Comparison of ENCODE assay signal across 18 mouse cellular contexts in the genomic region with DNA sequence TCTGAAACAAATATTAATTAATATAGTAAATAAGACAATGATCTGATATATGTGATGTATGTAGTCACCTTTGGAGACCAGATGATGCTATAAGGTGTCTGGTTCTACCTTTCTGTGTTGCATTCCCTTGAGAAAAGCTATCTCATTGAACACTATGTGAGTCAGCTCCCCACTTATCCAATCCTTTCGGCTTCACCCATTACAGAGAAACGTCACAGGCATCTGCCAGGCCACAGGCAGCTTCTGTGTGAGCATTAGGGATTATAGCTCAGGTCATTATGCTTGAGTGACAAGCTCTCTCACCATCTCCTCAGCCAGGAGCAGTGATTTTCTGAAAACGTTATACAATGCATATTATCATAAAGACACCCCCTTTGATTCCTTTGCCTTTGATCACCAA.
DNase-seq lines count a peak whose midpoint lies in the region; ATAC-seq and TF ChIP-seq lines count a peak whose summit lies in the region.
"Had no signal": no experiment of that assay in that cellular context is flagged by ENCODE, and none has a peak within 500 bp of the region (broad histone marks: within the 10 kb centered on the region; RNA-seq: fewer than 3 reads in every experiment).

No protein-coding gene starts in this region.

- ATAC-seq in midbrain, embryonic 12.5 days (ENCODE audit: low FRiP score, low read depth): peak; percentile 47
- no peak for ATAC-seq in midbrain, postnatal 0 days (ENCODE audit: low FRiP score)
- peak; percentile 34; the same call in 1 of the 2 replicates for ATAC-seq in midbrain, embryonic 14.5 days (ENCODE audit: low FRiP score, low TSS enrichment)
- ATAC-seq: forebrain, embryonic 13.5 days; forebrain, embryonic 15.5 days; forebrain, postnatal 0 days had no signal

- H3K4me3 ChIP-seq in midbrain, embryonic 12.5 days: no peak overlapping the region
- H3K4me3 ChIP-seq in midbrain, postnatal 0 days (ENCODE audit: low read depth, low read length): no peak overlapping the region
- no peak overlapping the region for H3K4me3 ChIP-seq in midbrain, embryonic 14.5 days (replicated peaks; ENCODE audit: low read depth, low read length)
- H3K4me3 ChIP-seq: embryonic facial prominence, embryonic 10.5 days; embryonic facial prominence, embryonic 12.5 days; forebrain, embryonic 13.5 days; forebrain, embryonic 15.5 days had no signal

- DNase-seq in midbrain, postnatal 0 days (ENCODE audit: low spot score): no peak
- DNase-seq in brain, embryonic 14.5 days (ENCODE audit: low read depth): peak; percentile 34
- peak; percentile 25 for DNase-seq in midbrain, embryonic 14.5 days
- DNase-seq in adrenal gland, adult 18-20 months (ENCODE audit: low spot score in 2 of 2): no peak
- no peak for DNase-seq in kidney, adult 18-20 months
- DNase-seq: adrenal gland, adult 8-10 months; adrenal gland, postnatal 25 days; cerebellum, adult 11-12 months; cerebellum, adult 2 months; cerebellum, adult 9-10 months; cerebellum, postnatal 10 days; cerebellum, postnatal 25 days; forebrain, postnatal 0 days had no signal

- TF ChIP-seq POLR2A in brain, embryonic 14.5 days (IDR thresholded peaks at IDR 0.05; ENCODE audit: borderline replicate concordance, extremely low read depth, insufficient read depth, insufficient read length, poor library complexity, severe bottlenecking): no peak

- no peaks in the 10 kb centered on the region for H3K27me3 ChIP-seq in midbrain, embryonic 12.5 days
- H3K27me3 ChIP-seq in midbrain, postnatal 0 days (ENCODE audit: insufficient read depth, low read length): no peaks in the 10 kb centered on the region
- no peaks in the 10 kb centered on the region for H3K27me3 ChIP-seq in midbrain, embryonic 14.5 days (ENCODE audit: control insufficient read depth, insufficient read depth, low read length)
- H3K27me3 ChIP-seq: embryonic facial prominence, embryonic 12.5 days; forebrain, embryonic 13.5 days; forebrain, embryonic 15.5 days had no signal

- H3K4me1 ChIP-seq in midbrain, embryonic 12.5 days: no peaks in the 10 kb centered on the region
- H3K4me1 ChIP-seq in midbrain, postnatal 0 days (ENCODE audit: insufficient read depth, low read length): no peaks in the 10 kb centered on the region
- H3K4me1 ChIP-seq in midbrain, embryonic 14.5 days (ENCODE audit: control insufficient read depth, insufficient read depth, low read length): no peaks in the 10 kb centered on the region
- H3K4me1 ChIP-seq: embryonic facial prominence, embryonic 10.5 days; embryonic facial prominence, embryonic 12.5 days; forebrain, embryonic 13.5 days; forebrain, embryonic 15.5 days had no signal

- H3K4me2 ChIP-seq in midbrain, embryonic 12.5 days (replicated peaks): no peak overlapping the region
- H3K4me2 ChIP-seq in midbrain, postnatal 0 days (ENCODE audit: low read depth, low read length, poor library complexity, severe bottlenecking): no peak overlapping the region
- H3K4me2 ChIP-seq in midbrain, embryonic 14.5 days (ENCODE audit: low read length): no peak overlapping the region
- H3K4me2 ChIP-seq: embryonic facial prominence, embryonic 12.5 days; forebrain, embryonic 13.5 days; forebrain, embryonic 15.5 days had no signal

- H3K27ac ChIP-seq in midbrain, embryonic 12.5 days (replicated peaks): no peak overlapping the region
- H3K27ac ChIP-seq in midbrain, postnatal 0 days (ENCODE audit: low read depth, low read length): no peak overlapping the region
- no peak overlapping the region for H3K27ac ChIP-seq in midbrain, embryonic 14.5 days (replicated peaks; ENCODE audit: low read depth, low read length)
- H3K27ac ChIP-seq: embryonic facial prominence, embryonic 10.5 days; embryonic facial prominence, embryonic 12.5 days; forebrain, embryonic 13.5 days; forebrain, embryonic 15.5 days had no signal

- no peaks in the 10 kb centered on the region for H3K36me3 ChIP-seq in midbrain, embryonic 12.5 days
- no peaks in the 10 kb centered on the region for H3K36me3 ChIP-seq in midbrain, postnatal 0 days (ENCODE audit: insufficient read depth, low read length)
- no peaks in the 10 kb centered on the region for H3K36me3 ChIP-seq in midbrain, embryonic 14.5 days (ENCODE audit: control insufficient read depth, insufficient read depth, low read length)
- H3K36me3 ChIP-seq: embryonic facial prominence, embryonic 10.5 days; embryonic facial prominence, embryonic 12.5 days; forebrain, embryonic 15.5 days had no signal

- H3K9me3 ChIP-seq in midbrain, embryonic 12.5 days: no peaks in the 10 kb centered on the region
- H3K9me3 ChIP-seq in midbrain, postnatal 0 days (ENCODE audit: low read length): no peaks in the 10 kb centered on the region
- no peaks in the 10 kb centered on the region for H3K9me3 ChIP-seq in midbrain, embryonic 14.5 days (ENCODE audit: control insufficient read depth, low read length)
- H3K9me3 ChIP-seq: embryonic facial prominence, embryonic 10.5 days; embryonic facial prominence, embryonic 12.5 days; forebrain, embryonic 13.5 days; forebrain, embryonic 15.5 days had no signal

- TF ChIP-seq CTCF in midbrain, postnatal 0 days (IDR thresholded peaks at IDR 0.05): no peak
- no peak for TF ChIP-seq CTCF in brain, embryonic 14.5 days (IDR thresholded peaks at IDR 0.05; ENCODE audit: borderline replicate concordance, extremely low read depth, insufficient read depth, insufficient read length)

- H3K9ac ChIP-seq in midbrain, embryonic 12.5 days (replicated peaks): no peak overlapping the region
- no peak overlapping the region for H3K9ac ChIP-seq in midbrain, postnatal 0 days (replicated peaks; ENCODE audit: low read length, poor library complexity, severe bottlenecking)
- H3K9ac ChIP-seq in midbrain, embryonic 14.5 days (replicated peaks; ENCODE audit: low read length): no peak overlapping the region
- H3K9ac ChIP-seq: embryonic facial prominence, embryonic 12.5 days; forebrain, embryonic 13.5 days; forebrain, embryonic 15.5 days; forebrain, postnatal 0 days had no signal

- WGBS in midbrain, embryonic 12.5 days: 33% methylated on average over 3 of the region's 3 CpGs
- WGBS in midbrain, postnatal 0 days: 24% methylated on average over 3 of the region's 3 CpGs
- 29% methylated on average over 3 of the region's 3 CpGs for WGBS in midbrain, embryonic 14.5 days

Comparison
In these comparisons a context has a peak if more than half of its experiments do, and no peak if none do; other contexts are left out.
1. DNase-seq: peak in brain, embryonic 14.5 days (single experiment) and midbrain, embryonic 14.5 days (single experiment); none in midbrain, postnatal 0 days (single experiment), adrenal gland, adult 18-20 months (0 of 2) and kidney, adult 18-20 months (single experiment).